Mouse (Mus musculus): ENCODE results near the gene Scml4. TPM values are rescaled to one million over a fixed set of nuclear protein-coding genes. Genes with fewer than 3 reads are reported as not detected.
A peak's percentile ranks its signal among the peaks of the same experiment; 100 is the strongest.

Gene Scml4
- polyA plus RNA-seq, 1 experiment from 2014 or later: 1.4 TPM

- peaks cover 9% of the 10 kb centered on the region; the same call in 1 of the 2 replicates for H3K27me3 ChIP-seq
- H3K4me3 ChIP-seq: no peak overlapping the region
- no peak overlapping the region for H3K4me2 ChIP-seq
- ATAC-seq (ENCODE audit: insufficient number of reproducible peaks, insufficient read depth, low FRiP score, low TSS enrichment, low read depth): no peak
- H3K4me1 ChIP-seq: 0 out of 2 replicates have a peak, but pooled peaks cover 5% of the 10 kb centered on the region
- no peak overlapping the region for H3K27ac ChIP-seq
- H3K36me3 ChIP-seq: no peaks in the 10 kb centered on the region
- H3K9me3 ChIP-seq: no peaks in the 10 kb centered on the region
- WGBS: 51% methylated on average over 3 of the region's 3 CpGs
- H3K9ac ChIP-seq: no peak overlapping the region
Observed at GRCm38 (mm10) chr10:42978346-42978745, 118.2 kb downstream of the Scml4 start.

- no peak overlapping the region for H3K4me2 ChIP-seq
- H3K9ac ChIP-seq: no peak overlapping the region
- H3K27ac ChIP-seq: no peak overlapping the region
- no peaks in the 10 kb centered on the region for H3K36me3 ChIP-seq
- no peak overlapping the region for H3K4me3 ChIP-seq
- H3K27me3 ChIP-seq: 0 out of 2 replicates have a peak, but pooled peaks cover 5% of the 10 kb centered on the region
- ATAC-seq (ENCODE audit: insufficient number of reproducible peaks, insufficient read depth, low FRiP score, low TSS enrichment, low read depth): no peak
- no peaks in the 10 kb centered on the region for H3K9me3 ChIP-seq
- WGBS: 58% methylated on average over 7 of the region's 7 CpGs
- H3K4me1 ChIP-seq: no peaks in the 10 kb centered on the region
Observed at GRCm38 (mm10) chr10:42980999-42981757, 121.0 kb downstream of the Scml4 start.

- H3K9me3 ChIP-seq: no peaks in the 10 kb centered on the region
- peaks cover 10% of the 10 kb centered on the region for H3K4me1 ChIP-seq
- no peak overlapping the region for H3K27ac ChIP-seq
- no peak for ATAC-seq (ENCODE audit: insufficient number of reproducible peaks, insufficient read depth, low FRiP score, low TSS enrichment, low read depth)
- H3K27me3 ChIP-seq: peaks cover 9% of the 10 kb centered on the region; the same call in 1 of the 2 replicates
- no peak overlapping the region for H3K9ac ChIP-seq
- no peaks in the 10 kb centered on the region for H3K36me3 ChIP-seq
- 64% methylated on average over 4 of the region's 4 CpGs for WGBS
- H3K4me3 ChIP-seq: no peak overlapping the region
- no peak overlapping the region for H3K4me2 ChIP-seq
Observed at GRCm38 (mm10) chr10:42984886-42985285, 124.7 kb downstream of the Scml4 start.

GRCm38 (mm10) chr10:42987594-42988052 is 127.5 kb downstream of the Scml4 start:
- H3K9me3 ChIP-seq: no peaks in the 10 kb centered on the region
- peak; percentile 46; the same call in 1 of the 2 replicates for ATAC-seq (ENCODE audit: insufficient number of reproducible peaks, insufficient read depth, low FRiP score, low TSS enrichment, low read depth)
- H3K4me3 ChIP-seq: no peak overlapping the region
- H3K36me3 ChIP-seq: no peaks in the 10 kb centered on the region
- H3K9ac ChIP-seq: no peak overlapping the region
- peaks cover 9% of the 10 kb centered on the region; the same call in 1 of the 2 replicates for H3K27me3 ChIP-seq
- 12% methylated on average over 6 of the region's 6 CpGs for WGBS
- no peak overlapping the region for H3K27ac ChIP-seq
- H3K4me1 ChIP-seq: peaks cover 16% of the 10 kb centered on the region
- no peak overlapping the region for H3K4me2 ChIP-seq

- WGBS: 33% methylated on average over 15 of the region's 15 CpGs
- H3K27ac ChIP-seq: no peak overlapping the region
- peaks cover 9% of the 10 kb centered on the region for H3K27me3 ChIP-seq
- H3K36me3 ChIP-seq: no peaks in the 10 kb centered on the region
- H3K4me3 ChIP-seq: no peak overlapping the region
- H3K9me3 ChIP-seq: no peaks in the 10 kb centered on the region
- H3K9ac ChIP-seq: no peak overlapping the region
- H3K4me1 ChIP-seq: peaks cover 24% of the 10 kb centered on the region
- peak overlapping the region; percentile 24; the same call in 1 of the 2 replicates for H3K4me2 ChIP-seq
- no peak for ATAC-seq (ENCODE audit: insufficient number of reproducible peaks, insufficient read depth, low FRiP score, low TSS enrichment, low read depth)
Observed at GRCm38 (mm10) chr10:42988627-42989026, 128.5 kb downstream of the Scml4 start.

GRCm38 (mm10) chr10:42989910-42990309 is 129.7 kb downstream of the Scml4 start:
- Histone ChIP-seq H3K4me3 (no peak overlapping the region), H3K9ac (no peak overlapping the region), H3K4me2 (no peak overlapping the region), H3K36me3 (no peaks in the 10 kb centered on the region), H3K27ac (no peak overlapping the region), H3K27me3 (peaks cover 5% of the 10 kb centered on the region), H3K9me3 (no peaks in the 10 kb centered on the region), H3K4me1 (peaks cover 37% of the 10 kb centered on the region)
- 33% methylated on average over 6 of the region's 6 CpGs for WGBS
- ATAC-seq (ENCODE audit: insufficient number of reproducible peaks, insufficient read depth, low FRiP score, low TSS enrichment, low read depth): no peak

- H3K27me3 ChIP-seq: peaks cover 4% of the 10 kb centered on the region
- no peak overlapping the region for H3K4me2 ChIP-seq
- H3K4me3 ChIP-seq: no peak overlapping the region
- H3K27ac ChIP-seq: no peak overlapping the region
- no peaks in the 10 kb centered on the region for H3K36me3 ChIP-seq
- 65% methylated on average over 9 of the region's 9 CpGs for WGBS
- ATAC-seq (ENCODE audit: insufficient number of reproducible peaks, insufficient read depth, low FRiP score, low TSS enrichment, low read depth): no peak
- peaks cover 48% of the 10 kb centered on the region for H3K4me1 ChIP-seq
- no peak overlapping the region for H3K9ac ChIP-seq
- H3K9me3 ChIP-seq: no peaks in the 10 kb centered on the region
Observed at GRCm38 (mm10) chr10:42991018-42991417, 130.8 kb downstream of the Scml4 start.

- Histone ChIP-seq H3K9me3 (no peaks in the 10 kb centered on the region), H3K4me1 (peaks cover 46% of the 10 kb centered on the region), H3K36me3 (no peaks in the 10 kb centered on the region), H3K4me2 (peak overlapping the region; percentile 36), H3K4me3 (no peak overlapping the region), H3K27ac (peak overlapping the region; percentile 69), H3K27me3 (no peaks in the 10 kb centered on the region; the same call in none of the 2 replicates), H3K9ac (peak overlapping the region; percentile 52; the same call in 1 of the 2 replicates)
- 21% methylated on average over 13 of the region's 13 CpGs for WGBS
- no peak for ATAC-seq (ENCODE audit: insufficient number of reproducible peaks, insufficient read depth, low FRiP score, low TSS enrichment, low read depth)
Observed at GRCm38 (mm10) chr10:42994331-42994782, 134.2 kb downstream of the Scml4 start.

GRCm38 (mm10) chr10:42995484-42995895 is 135.3 kb downstream of the Scml4 start:
- peak overlapping the region; percentile 69 for H3K27ac ChIP-seq
- no peaks in the 10 kb centered on the region for H3K36me3 ChIP-seq
- no peak overlapping the region for H3K9ac ChIP-seq
- no peaks in the 10 kb centered on the region for H3K9me3 ChIP-seq
- ATAC-seq (ENCODE audit: insufficient number of reproducible peaks, insufficient read depth, low FRiP score, low TSS enrichment, low read depth): no peak
- WGBS: 9% methylated on average over 13 of the region's 13 CpGs
- peaks cover 46% of the 10 kb centered on the region for H3K4me1 ChIP-seq
- H3K27me3 ChIP-seq: no peaks in the 10 kb centered on the region; the same call in none of the 2 replicates
- H3K4me2 ChIP-seq: peak overlapping the region; percentile 36
- no peak overlapping the region for H3K4me3 ChIP-seq

- WGBS: 84% methylated on average over 2 of the region's 2 CpGs
- H3K27me3 ChIP-seq: no peaks in the 10 kb centered on the region; the same call in none of the 2 replicates
- H3K4me3 ChIP-seq: no peak overlapping the region
- no peak overlapping the region for H3K4me2 ChIP-seq
- H3K27ac ChIP-seq: no peak overlapping the region
- no peaks in the 10 kb centered on the region for H3K9me3 ChIP-seq
- H3K9ac ChIP-seq: no peak overlapping the region
- H3K4me1 ChIP-seq: peaks cover 43% of the 10 kb centered on the region
- no peak for ATAC-seq (ENCODE audit: insufficient number of reproducible peaks, insufficient read depth, low FRiP score, low TSS enrichment, low read depth)
- no peaks in the 10 kb centered on the region for H3K36me3 ChIP-seq
Observed at GRCm38 (mm10) chr10:42997278-42997677, 137.1 kb downstream of the Scml4 start.

- H3K4me1 ChIP-seq: peaks cover 48% of the 10 kb centered on the region
- H3K9me3 ChIP-seq: no peaks in the 10 kb centered on the region
- 93% methylated on average over 10 of the region's 10 CpGs for WGBS
- H3K4me2 ChIP-seq: no peak overlapping the region
- no peak overlapping the region for H3K27ac ChIP-seq
- no peak overlapping the region for H3K9ac ChIP-seq
- no peak for ATAC-seq (ENCODE audit: insufficient number of reproducible peaks, insufficient read depth, low FRiP score, low TSS enrichment, low read depth)
- no peaks in the 10 kb centered on the region for H3K36me3 ChIP-seq
- no peaks in the 10 kb centered on the region; the same call in 1 of the 2 replicates for H3K27me3 ChIP-seq
- no peak overlapping the region for H3K4me3 ChIP-seq
Observed at GRCm38 (mm10) chr10:42999324-42999723, 139.2 kb downstream of the Scml4 start.

GRCm38 (mm10) chr10:43001433-43001832 is 141.3 kb downstream of the Scml4 start:
- ATAC-seq (ENCODE audit: insufficient number of reproducible peaks, insufficient read depth, low FRiP score, low TSS enrichment, low read depth): no peak
- H3K4me1 ChIP-seq: peaks cover 36% of the 10 kb centered on the region
- H3K4me3 ChIP-seq: no peak overlapping the region
- no peak overlapping the region for H3K27ac ChIP-seq
- no peaks in the 10 kb centered on the region for H3K27me3 ChIP-seq
- no peaks in the 10 kb centered on the region for H3K9me3 ChIP-seq
- H3K36me3 ChIP-seq: no peaks in the 10 kb centered on the region
- WGBS: 72% methylated on average over 3 of the region's 3 CpGs
- H3K4me2 ChIP-seq: no peak overlapping the region
- H3K9ac ChIP-seq: no peak overlapping the region
